ENCODE assay signal across 22 mouse cellular contexts in the genomic region with DNA sequence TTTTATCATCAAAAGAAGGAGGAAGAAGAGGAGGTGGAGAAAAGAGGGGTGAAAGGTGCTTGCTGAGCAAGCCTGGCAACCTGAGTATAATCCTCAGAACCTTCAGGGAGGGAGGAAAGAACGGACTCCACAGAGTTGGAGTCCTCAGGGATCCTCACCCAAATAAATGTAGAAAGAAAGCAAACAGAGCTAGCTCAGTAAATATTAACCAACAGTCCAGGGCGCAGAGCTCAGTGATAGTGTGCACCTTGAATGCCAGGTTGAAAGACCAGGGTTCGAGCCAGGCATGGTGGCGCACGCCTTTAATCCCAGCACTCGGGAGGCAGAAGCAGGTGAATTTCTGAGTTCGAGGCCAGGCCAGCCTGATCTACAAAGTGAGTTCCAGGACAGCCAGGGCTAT.
"Had no signal": no experiment of that assay in that cellular context is flagged by ENCODE, and none has a peak within 500 bp of the region (broad histone marks: within the 10 kb centered on the region; RNA-seq: fewer than 3 reads in every experiment).

No protein-coding gene starts in this region.

- H3K9me3 ChIP-seq: kidney, embryonic 15.5 days; limb, embryonic 10.5 days; limb, embryonic 13.5 days; liver, embryonic 13.5 days; lung, embryonic 15.5 days; megakaryocyte, embryonic 14.5 days; neural tube, embryonic 12.5 days; neural tube, embryonic 15.5 days had no signal

- H3K9ac ChIP-seq: kidney, embryonic 15.5 days; limb, embryonic 13.5 days; liver, embryonic 13.5 days; lung, embryonic 15.5 days; neural tube, embryonic 12.5 days; neural tube, embryonic 15.5 days had no signal

- H3K4me2 ChIP-seq: kidney, embryonic 15.5 days; limb, embryonic 13.5 days; liver, embryonic 13.5 days; lung, embryonic 15.5 days; midbrain, embryonic 11.5 days; neural tube, embryonic 12.5 days; neural tube, embryonic 15.5 days had no signal

- DNase-seq: kidney, adult 11 months; kidney, adult 8-10 months; kidney, postnatal 14 days; layer of hippocampus, adult 9-11 months; liver, embryonic 13.5 days; lung, adult 18-20 months; lung, postnatal 10 days; lung, postnatal 36 days; midbrain, embryonic 14.5 days; retina, postnatal 1 day; right cerebral cortex, postnatal 25 days; thymus, adult 18-20 months; thymus, postnatal 36 days had no signal

- H3K4me3 ChIP-seq: kidney, embryonic 15.5 days; layer of hippocampus, adult 2 months; limb, embryonic 10.5 days; limb, embryonic 13.5 days; liver, embryonic 13.5 days; lung, embryonic 15.5 days; megakaryocyte, embryonic 14.5 days; neural tube, embryonic 12.5 days; neural tube, embryonic 15.5 days had no signal

- H3K27me3 ChIP-seq: kidney, embryonic 15.5 days; limb, embryonic 13.5 days; liver, embryonic 13.5 days; lung, embryonic 15.5 days; megakaryocyte, embryonic 14.5 days; neural tube, embryonic 12.5 days; neural tube, embryonic 15.5 days had no signal

- H3K27ac ChIP-seq: layer of hippocampus, adult 2 months; limb, embryonic 10.5 days; liver, embryonic 13.5 days; lung, embryonic 15.5 days; neural tube, embryonic 12.5 days; neural tube, embryonic 15.5 days had no signal

- H3K4me1 ChIP-seq: neural tube, embryonic 15.5 days had no signal
